Mouse (Mus musculus) cerebral cortex, adult 2 months (tissue): Measurements from ENCODE around the gene Msmb.

ENCODE experiments used
- WGBS: fragments of 180-500 bp; shearing (Covaris S2); methylation state at CpG from one replicate; pipeline ENCODE4 v1.1.7; 2018; 5-methylcytosine and 5-hydroxymethylcytosine counted together

Gene Msmb

GRCm38 (mm10) chr14:32146578-32146977 is 4.8 kb downstream of the Msmb start:
- WGBS, result 64% methylated on average over 2 of the region's 2 CpGs

DNA sequence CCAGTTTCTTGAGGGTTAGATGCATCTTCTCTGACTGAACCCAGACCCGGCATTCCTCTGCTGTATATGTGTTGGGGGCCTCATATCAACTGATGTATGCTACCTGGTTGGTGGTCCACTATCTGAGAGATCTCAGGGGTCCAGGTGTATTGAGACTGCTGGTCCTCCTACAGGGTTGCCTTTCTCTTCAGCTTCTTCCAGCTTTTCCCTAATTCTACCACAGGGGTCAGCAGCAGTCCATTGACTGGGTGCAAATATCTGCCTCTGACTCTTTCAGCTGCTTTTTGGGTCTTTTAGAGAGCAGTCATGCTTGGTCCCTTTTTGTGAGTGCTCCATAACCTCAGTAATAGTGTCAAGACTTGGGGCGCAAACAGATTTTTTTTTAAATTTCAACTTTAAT is 9.0 kb downstream of the Msmb start:
- 94% methylated on average over 2 of the region's 2 CpGs for WGBS

- 92% methylated on average over 18 of the region's 18 CpGs for WGBS
Measured at GRCm38 (mm10) chr14:32152243-32152965, 10.6 kb downstream of the Msmb start.

GRCm38 (mm10) chr14:32153156-32153555 is 11.3 kb downstream of the Msmb start:
- 85% methylated on average over 2 of the region's 2 CpGs for WGBS

DNA sequence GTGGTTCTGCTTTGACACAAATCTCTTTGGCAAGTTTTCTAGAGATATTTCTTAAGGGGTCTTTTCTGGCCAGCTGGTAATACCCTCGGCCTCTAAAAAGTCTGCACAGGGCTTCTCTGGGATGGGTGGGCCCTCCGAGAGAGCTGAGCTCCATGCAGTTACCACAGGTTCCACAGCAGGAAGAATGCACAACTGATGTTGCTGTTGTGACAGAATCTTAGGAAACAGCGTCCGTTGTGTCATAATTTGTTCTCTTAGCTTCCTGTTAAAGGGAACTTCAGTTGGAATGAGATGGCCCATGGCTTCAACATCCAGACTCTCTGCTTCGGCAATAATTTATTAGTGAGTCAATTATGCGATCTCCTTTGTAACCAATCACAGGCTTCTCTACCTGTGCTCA is 12.9 kb downstream of the Msmb start:
- 91% methylated on average over 6 of the region's 6 CpGs for WGBS

GRCm38 (mm10) chr14:32159150-32159670 is 17.4 kb downstream of the Msmb start:
- 23% methylated on average over 4 of the region's 4 CpGs for WGBS

DNA sequence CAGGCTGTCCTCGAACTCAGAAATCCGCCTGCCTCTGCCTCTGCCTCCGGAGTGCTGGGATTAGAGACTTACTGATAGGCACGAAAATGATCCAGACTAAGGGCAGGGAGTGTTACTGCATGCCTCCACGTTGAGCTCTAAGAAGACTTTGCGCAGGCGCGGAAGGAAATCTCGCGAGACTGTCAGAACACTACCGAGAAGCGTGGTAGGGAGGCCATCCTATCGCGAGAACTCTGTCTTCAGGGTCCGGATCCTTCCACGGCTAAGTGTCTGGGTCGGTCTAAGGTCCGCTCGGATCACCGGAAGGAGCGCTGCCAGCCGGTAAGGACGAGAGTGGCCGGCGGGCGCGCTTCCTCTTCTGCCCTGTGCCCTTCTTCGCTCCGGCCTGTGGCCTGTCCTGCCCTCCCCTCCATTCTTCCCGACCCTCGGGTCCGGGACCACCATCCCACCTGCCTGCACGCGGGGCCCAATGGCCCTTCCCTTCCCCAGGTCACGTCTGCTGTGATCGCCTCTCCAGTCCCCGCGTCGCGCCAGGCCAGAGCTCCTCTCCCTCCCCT is 17.9 kb downstream of the Msmb start, which contains the start of gene Ncoa4:
Ncoa4 (plus strand) TSS at position 176 of the 557 bp plus-strand sequence.
- WGBS, result under 1% methylated on average over 40 of the region's 40 CpGs

GRCm38 (mm10) chr14:32160563-32160962 is 18.7 kb downstream of the Msmb start:
- 26% methylated on average over 7 of the region's 7 CpGs for WGBS

DNA sequence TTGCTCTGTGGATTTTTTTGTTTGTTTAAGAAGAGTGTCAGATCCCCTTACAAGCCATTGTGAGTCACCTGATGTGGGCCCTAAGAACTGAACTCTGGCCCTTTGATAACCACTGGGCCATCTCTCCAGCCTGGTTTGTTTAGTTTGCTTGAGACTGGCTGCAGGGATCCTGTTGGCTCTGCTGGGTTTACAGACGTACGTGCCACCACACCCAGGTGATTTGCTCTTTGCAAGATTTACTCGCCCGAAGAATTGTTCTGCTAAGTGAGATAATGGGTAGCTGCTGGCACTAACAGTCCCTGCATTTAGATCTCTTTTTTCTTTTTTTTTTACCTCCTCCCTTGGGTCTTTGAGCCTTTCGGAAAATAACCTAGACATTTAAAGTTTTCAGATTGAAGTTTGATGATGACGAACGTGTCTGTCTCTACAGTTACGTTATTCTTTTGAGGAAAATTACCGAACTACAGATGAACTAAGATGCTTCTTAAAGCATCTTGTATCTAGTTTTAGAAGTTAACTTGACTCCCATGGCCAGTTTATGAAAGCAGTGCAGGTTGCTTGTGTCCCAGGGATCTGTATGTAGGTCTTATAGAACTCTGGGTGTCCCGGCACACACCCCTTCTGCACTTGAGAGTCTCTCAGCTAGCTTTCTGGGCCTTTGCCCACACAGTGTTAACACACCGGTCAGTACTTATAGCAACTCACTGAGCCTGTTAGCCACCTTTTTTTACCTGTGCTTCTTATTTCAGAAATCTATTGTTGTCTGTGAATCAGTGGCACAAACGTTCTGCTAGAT is 19.5 kb downstream of the Msmb start:
- WGBS, result 78% methylated on average over 12 of the region's 12 CpGs

DNA sequence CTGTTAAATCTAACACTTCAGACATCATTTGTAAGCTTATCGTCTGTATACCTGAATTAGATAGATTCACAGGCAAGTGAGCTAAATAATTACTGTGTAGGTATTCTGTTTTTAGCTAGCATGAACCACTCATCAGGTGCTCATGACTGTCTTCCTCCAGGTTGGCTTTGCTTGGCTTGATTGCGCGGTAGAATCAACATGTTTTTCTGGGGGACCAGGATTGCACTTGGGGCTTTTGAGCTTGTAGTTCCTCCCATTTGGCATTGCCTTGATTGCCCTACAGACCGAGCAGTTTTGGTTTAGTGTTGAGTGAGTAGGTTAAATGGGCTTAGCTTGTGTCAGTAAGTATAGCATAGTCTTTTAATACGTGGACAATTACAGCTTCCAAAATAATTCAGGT is 20.4 kb downstream of the Msmb start:
- WGBS, result 85% methylated on average over 5 of the region's 5 CpGs

GRCm38 (mm10) chr14:32163203-32163888 is 21.5 kb downstream of the Msmb start:
- 87% methylated on average over 11 of the region's 11 CpGs for WGBS

DNA sequence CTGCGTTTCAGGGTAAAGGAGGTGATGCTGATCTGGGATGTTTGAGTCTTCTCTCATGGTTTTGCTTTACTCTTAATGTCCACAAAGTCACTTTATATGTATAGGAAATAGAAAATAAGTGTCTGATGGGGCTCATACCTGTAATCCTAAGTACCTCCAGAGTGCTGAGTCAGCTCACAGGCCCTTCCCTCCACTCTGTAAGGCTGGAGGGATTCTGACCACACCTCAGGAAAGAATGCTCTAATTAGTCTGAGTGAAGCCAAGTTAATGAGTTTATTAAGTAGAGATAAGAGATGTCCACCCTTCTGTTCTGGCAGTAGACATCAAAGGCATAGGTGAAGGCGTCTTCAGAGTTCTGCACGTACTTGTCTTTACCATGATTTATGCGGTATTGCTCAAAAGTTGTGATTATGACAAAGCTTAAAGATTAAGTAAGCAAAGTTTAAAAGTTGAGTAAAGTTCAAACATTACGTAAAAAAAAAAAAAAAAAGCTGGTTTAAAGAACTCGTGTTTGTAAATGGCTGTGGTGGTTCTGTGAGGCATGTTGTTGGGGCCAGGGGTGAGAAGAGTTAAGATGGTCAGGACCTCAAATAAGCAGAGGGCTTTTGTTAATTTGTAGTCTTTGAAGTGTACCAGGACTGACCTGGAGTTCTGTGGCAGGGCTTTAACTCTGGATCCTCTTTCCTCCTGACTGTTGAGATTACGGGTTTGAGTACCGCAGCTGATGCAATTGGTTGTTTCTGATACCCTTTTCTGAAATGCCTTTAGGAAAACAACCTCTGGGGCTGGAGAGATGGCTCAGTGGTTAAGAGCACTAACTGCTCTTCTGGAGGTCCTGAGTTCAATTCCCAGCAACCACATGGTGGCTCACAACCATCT is 22.6 kb downstream of the Msmb start:
- WGBS, result 89% methylated on average over 8 of the region's 8 CpGs

GRCm38 (mm10) chr14:32165278-32166061 is 23.6 kb downstream of the Msmb start:
- WGBS, result 2% methylated on average over 42 of the region's 42 CpGs

DNA sequence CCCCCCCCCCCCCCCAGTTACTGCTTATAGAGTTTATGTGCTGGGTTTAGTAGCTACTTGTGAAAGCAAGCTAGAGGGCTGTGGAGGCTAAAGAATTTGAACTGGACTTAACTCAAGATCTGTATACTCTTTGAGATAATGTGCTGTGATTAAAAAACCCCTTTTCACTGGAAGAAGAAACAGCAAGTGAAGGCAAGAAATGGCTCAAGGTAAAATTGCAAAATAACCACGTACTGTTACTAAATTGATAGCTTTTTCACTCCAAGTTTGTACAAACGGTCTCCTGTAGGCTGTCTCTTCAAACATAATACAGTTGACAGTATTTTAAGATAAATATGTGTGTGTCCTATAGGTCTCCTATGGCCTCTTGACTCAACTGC is 24.2 kb downstream of the Msmb start:
- 57% methylated on average over 2 of the region's 2 CpGs for WGBS

DNA sequence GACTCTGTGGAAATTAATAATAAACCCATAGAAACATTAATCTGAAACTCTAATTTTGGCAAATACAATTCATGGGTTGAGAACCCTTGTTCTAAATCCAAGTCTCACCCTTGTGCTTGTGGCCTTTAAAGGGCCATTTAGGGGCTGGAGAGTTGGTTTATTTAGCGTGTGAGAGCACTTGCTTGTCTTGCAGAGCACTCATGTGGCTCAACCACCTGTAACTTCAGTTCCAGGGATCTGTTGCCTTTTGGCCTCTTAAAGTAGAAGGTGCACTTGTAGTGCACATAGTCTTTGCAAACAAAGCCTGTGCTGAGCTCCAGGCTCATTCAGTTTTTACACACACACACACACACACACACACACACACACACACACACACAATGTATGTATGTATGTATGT is 25.0 kb downstream of the Msmb start:
- WGBS, result 52% methylated on average over 1 of the region's 1 CpGs

- WGBS, result 78% methylated on average over 5 of the region's 5 CpGs
Measured at GRCm38 (mm10) chr14:32167326-32167725, 25.5 kb downstream of the Msmb start.

DNA sequence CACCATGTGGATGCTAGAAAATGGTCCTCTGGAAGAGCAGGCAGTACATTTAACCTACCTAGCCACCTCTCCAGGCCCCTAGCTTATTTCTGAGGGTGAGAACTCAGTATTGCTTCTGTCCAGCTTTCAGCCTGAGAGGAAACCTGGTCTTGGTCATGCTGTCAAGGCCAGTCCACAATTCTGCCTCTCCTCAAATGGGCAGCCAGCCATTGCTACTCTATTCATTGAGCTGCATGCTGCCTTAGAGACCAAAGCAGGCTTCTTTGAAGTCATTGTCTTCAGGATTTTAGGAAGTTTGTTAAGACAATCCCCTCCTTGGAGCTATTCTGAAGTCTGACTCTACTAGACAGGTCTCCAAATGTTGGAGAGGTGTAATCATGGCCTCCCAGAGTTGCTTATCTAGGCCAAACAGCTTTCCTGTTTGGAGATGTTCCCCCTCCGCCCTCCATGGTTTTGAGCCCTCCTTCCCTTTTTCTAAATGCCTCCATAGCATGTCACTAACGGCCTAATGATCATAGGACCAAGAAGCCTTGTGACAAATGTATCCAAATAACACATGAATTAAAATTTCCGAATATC is 26.9 kb downstream of the Msmb start:
- WGBS, result 71% methylated on average over 3 of the region's 3 CpGs

DNA sequence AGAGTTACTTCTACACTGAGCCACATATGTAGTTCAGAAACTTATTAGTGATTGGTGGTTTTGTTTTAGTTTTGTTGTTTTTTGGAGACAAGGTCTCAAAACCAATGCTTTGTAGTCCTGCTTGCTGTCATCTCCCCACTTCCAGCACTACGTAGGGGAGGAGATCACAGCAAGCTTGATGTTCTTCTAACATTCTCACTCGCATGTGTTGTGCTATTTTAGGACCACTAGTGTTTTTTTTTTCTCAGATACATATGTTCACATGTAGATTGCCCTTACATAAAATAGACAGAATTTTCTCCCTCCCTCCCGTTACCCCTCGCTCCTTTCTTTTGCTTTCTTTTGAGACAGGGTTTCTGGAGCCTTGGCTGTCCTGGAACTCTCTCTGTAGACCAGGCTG is 28.3 kb downstream of the Msmb start:
- WGBS, result 51% methylated on average over 4 of the region's 4 CpGs

- WGBS, result 62% methylated on average over 2 of the region's 2 CpGs
Measured at GRCm38 (mm10) chr14:32175310-32175709, 33.5 kb downstream of the Msmb start.

- WGBS, result 80% methylated on average over 5 of the region's 5 CpGs
Measured at GRCm38 (mm10) chr14:32176590-32176989, 34.8 kb downstream of the Msmb start.
